Mouse (Mus musculus) embryo, embryonic 11.5 days (tissue): ENCODE results near the gene Cyp19a1.
A peak's percentile ranks its signal among the peaks of the same experiment; 100 is the strongest.

Experiments
- DNase-seq: peaks from one replicate; pipeline ENCODE4 v3.0.0-alpha.2; 2012; ENCODE audit warnings: low read depth, low spot score

Cyp19a1 gene

GRCm38 (mm10) chr9:54268010-54268409 is at the start of gene Cyp19a1:
Gene Cyp19a1 (minus strand): TSS chr9:54268110.
- DNase-seq = no peak

GRCm38 (mm10) chr9:54316363-54316762 is 48.5 kb upstream of the Cyp19a1 start:
- no peak for DNase-seq

- no peak for DNase-seq
Measured at GRCm38 (mm10) chr9:54308751-54309358, 40.9 kb upstream of the Cyp19a1 start.

GRCm38 (mm10) chr9:54308209-54308608 is 40.3 kb upstream of the Cyp19a1 start:
- DNase-seq = no peak

- no peak for DNase-seq
Measured at GRCm38 (mm10) chr9:54301255-54301654, 33.3 kb upstream of the Cyp19a1 start.

GRCm38 (mm10) chr9:54299792-54300191 is 31.9 kb upstream of the Cyp19a1 start:
- DNase-seq = no peak

- no peak for DNase-seq
Measured at GRCm38 (mm10) chr9:54299389-54299788, 31.5 kb upstream of the Cyp19a1 start.

GRCm38 (mm10) chr9:54287804-54288203 is 19.9 kb upstream of the Cyp19a1 start:
- no peak for DNase-seq

GRCm38 (mm10) chr9:54286331-54286987 is 18.5 kb upstream of the Cyp19a1 start, which contains the start of gene Gldn:
Gene Gldn (plus strand): TSS chr9:54286486.
- DNase-seq = no peak

GRCm38 (mm10) chr9:54279046-54279589 is 11.2 kb upstream of the Cyp19a1 start:
- no peak for DNase-seq

GRCm38 (mm10) chr9:54275283-54275682 is 7.4 kb upstream of the Cyp19a1 start:
- DNase-seq = no peak

- peak; percentile 23 for DNase-seq
Measured at GRCm38 (mm10) chr9:54270889-54271288, 3.0 kb upstream of the Cyp19a1 start.

GRCm38 (mm10) chr9:54269987-54270386 is 2.1 kb upstream of the Cyp19a1 start:
- no peak for DNase-seq

GRCm38 (mm10) chr9:54264754-54265153 is 3.2 kb downstream of the Cyp19a1 start:
- DNase-seq = no peak

GRCm38 (mm10) chr9:54244869-54245665 is 22.8 kb downstream of the Cyp19a1 start:
- no peak for DNase-seq

GRCm38 (mm10) chr9:54227580-54227979 is 40.3 kb downstream of the Cyp19a1 start:
- no peak for DNase-seq

- no peak for DNase-seq
Measured at GRCm38 (mm10) chr9:54216511-54216910, 51.4 kb downstream of the Cyp19a1 start.

- no peak for DNase-seq
Measured at GRCm38 (mm10) chr9:54214881-54215280, 53.0 kb downstream of the Cyp19a1 start.

GRCm38 (mm10) chr9:54194790-54195189 is 73.1 kb downstream of the Cyp19a1 start:
- DNase-seq = no peak

GRCm38 (mm10) chr9:54191435-54191834 is 76.5 kb downstream of the Cyp19a1 start:
- no peak for DNase-seq

- DNase-seq = no peak
Measured at GRCm38 (mm10) chr9:54182484-54182883, 85.4 kb downstream of the Cyp19a1 start.

GRCm38 (mm10) chr9:54181330-54181729 is 86.6 kb downstream of the Cyp19a1 start:
- DNase-seq = peak; percentile 49
